Mouse (Mus musculus) ES-Bruce4 (cell line): Measurements from ENCODE around the gene Enc1.

Experiments used
- CTCF ChIP-seq: IDR thresholded peaks from one replicate; pipeline ENCODE4 v1.8.1; 2011; ENCODE audit warnings: low read depth, low read length
- EP300 ChIP-seq: IDR thresholded peaks from 2 replicates; pipeline ENCODE4 v1.6.1; 2011; ENCODE audit warnings: low read depth, low read length; ENCODE audit not compliant: insufficient read depth
- POLR2A ChIP-seq: IDR thresholded peaks from one replicate; pipeline ENCODE4 v1.8.1; 2011; ENCODE audit warnings: low read length; ENCODE audit not compliant: insufficient read depth

GRCm38 (mm10) chr13:97282911-97283281 is 42.0 kb downstream of the Enc1 start:
- TF ChIP-seq CTCF (no peak), POLR2A (no peak), EP300 (peak; percentile 96)
